In the genomic region with DNA sequence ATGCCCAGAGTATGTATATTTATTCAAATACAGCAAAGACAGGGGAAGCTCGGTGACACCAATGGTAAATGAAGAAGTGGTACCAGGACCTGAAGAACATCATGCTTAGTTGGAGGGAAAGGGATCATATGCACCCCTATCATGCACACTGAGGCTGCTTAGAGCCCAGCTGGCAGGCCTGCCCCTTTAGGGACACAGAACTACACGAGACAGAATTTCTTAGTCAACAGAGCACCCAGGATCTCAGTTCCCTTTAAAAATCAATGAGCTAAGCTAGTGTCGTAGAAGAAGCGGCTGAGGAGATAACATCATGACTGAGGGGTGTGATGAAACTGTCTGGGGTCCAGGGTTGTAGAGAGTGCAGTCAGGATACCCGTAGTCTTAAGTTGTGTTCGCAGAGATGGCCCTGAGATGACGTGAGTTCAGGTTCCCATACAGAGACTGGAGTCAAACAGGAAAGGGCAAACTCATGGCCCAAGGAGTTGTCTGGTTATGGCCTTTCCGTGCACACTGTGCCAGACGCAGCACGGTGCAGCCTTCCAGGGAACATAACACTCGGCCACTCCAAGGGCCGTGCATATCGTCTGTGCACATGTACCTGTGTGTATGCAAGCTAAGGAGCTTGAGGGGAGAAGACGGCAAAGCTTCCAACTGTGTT, we compare ENCODE assay signal across 14 mouse cellular contexts.
DNase-seq lines count a peak whose midpoint lies in the region; ATAC-seq and TF ChIP-seq lines count a peak whose summit lies in the region.
"Had no signal": no experiment of that assay in that cellular context is flagged by ENCODE, and none has a peak within 500 bp of the region (broad histone marks: within the 10 kb centered on the region; RNA-seq: fewer than 3 reads in every experiment).

No protein-coding gene starts in this region.

- no peak overlapping the region for H3K4me3 ChIP-seq in layer of hippocampus, adult 2 months
- no peak overlapping the region for H3K4me3 ChIP-seq in thymus, adult 2 months (ENCODE audit: control insufficient read depth, insufficient read depth, low read length)
- H3K4me3 ChIP-seq: embryonic facial prominence, embryonic 10.5 days; neural tube, embryonic 13.5 days had no signal

- ATAC-seq in granulocyte monocyte progenitor cell, adult 5-6 weeks (replicated peaks; ENCODE audit: poor library complexity, severe bottlenecking), result peak; percentile 19
- ATAC-seq: midbrain, embryonic 16.5 days had no signal

- no peaks in the 10 kb centered on the region for H3K27me3 ChIP-seq in thymus, adult 2 months (ENCODE audit: control insufficient read depth, insufficient read depth, low read length)
- H3K27me3 ChIP-seq: neural tube, embryonic 13.5 days had no signal

- TF ChIP-seq POLR2A in thymus, adult 2 months (IDR thresholded peaks at IDR 0.05; ENCODE audit: control insufficient read depth, extremely low read depth, insufficient read depth, low read length, poor library complexity), result no peak

- no peak for TF ChIP-seq CTCF in layer of hippocampus, adult 2 months (conservative IDR thresholded peaks at IDR 0.05)
- TF ChIP-seq CTCF in thymus, adult 2 months (IDR thresholded peaks at IDR 0.05; ENCODE audit: borderline replicate concordance, control insufficient read depth, extremely low read depth, insufficient read depth, low read length, poor library complexity), result no peak

- H3K4me1 ChIP-seq in thymus, adult 2 months (replicated peaks; ENCODE audit: control insufficient read depth, insufficient read depth, low read length), result peaks cover 63% of the 10 kb centered on the region

- no peaks in the 10 kb centered on the region for H3K36me3 ChIP-seq in thymus, adult 2 months (ENCODE audit: control insufficient read depth, insufficient read depth, low read length)
- H3K36me3 ChIP-seq: embryonic facial prominence, embryonic 10.5 days; neural tube, embryonic 13.5 days had no signal

- WGBS in thymus, adult 2 months, result 80% methylated on average over 14 of the region's 14 CpGs

- H3K27ac ChIP-seq in layer of hippocampus, adult 2 months, result peak overlapping the region; percentile 46; the same call in 1 of the 2 replicates
- H3K27ac ChIP-seq in thymus, adult 2 months (ENCODE audit: control insufficient read depth, insufficient read depth, low read length), result peak overlapping the region; percentile 83
- H3K27ac ChIP-seq: embryonic facial prominence, embryonic 10.5 days; neural tube, embryonic 13.5 days had no signal

- no peak for DNase-seq in layer of hippocampus, adult 2 months (ENCODE audit: low spot score in 2 of 2)
- no peak for DNase-seq in layer of hippocampus, postnatal 25 days (ENCODE audit: extremely low spot score in 1 of 2, low spot score in 1 of 2)
- no peak for DNase-seq in thymus, adult 2 months
- DNase-seq in thymus, postnatal 36 days, result no peak
- DNase-seq in adrenal gland, adult (ENCODE audit: inconsistent age in 2 of 2, low spot score in 1 of 2), result no peak
- DNase-seq in embryo, embryonic 10.5 days (ENCODE audit: low spot score), result no peak
- DNase-seq: adrenal gland, postnatal 36 days; cerebellum, adult 8-10 months; heart, postnatal 4 days; retina, postnatal 1 day had no signal
